Mouse (Mus musculus) frontal cortex, postnatal 14 days (tissue): ENCODE data around the gene 1700067K01Rik.

Experiments
- DNase-seq, 2 experiments: peaks; one replicate each; pipeline ENCODE4 v3.0.0; 2022; ENCODE audit warnings: low spot score in 2 of 2

Gene 1700067K01Rik

GRCm38 (mm10) chr8:84001281-84002000 lies at the start of gene 1700067K01Rik:
1700067K01Rik (plus strand) TSS chr8:84001502.
- no peak for DNase-seq

- no peak for DNase-seq
These were observed 46.6 kb upstream of the 1700067K01Rik start for GRCm38 (mm10) chr8:83954749-83955105.

- DNase-seq: peak; percentile 99
These were observed 46.0 kb upstream of the 1700067K01Rik start, which contains the start of the genes Gm10644 and Asf1b for GRCm38 (mm10) chr8:83955106-83955957. Gm10644 (minus strand) TSS chr8:83955205. Asf1b (plus strand) TSS chr8:83955507.

DNA sequence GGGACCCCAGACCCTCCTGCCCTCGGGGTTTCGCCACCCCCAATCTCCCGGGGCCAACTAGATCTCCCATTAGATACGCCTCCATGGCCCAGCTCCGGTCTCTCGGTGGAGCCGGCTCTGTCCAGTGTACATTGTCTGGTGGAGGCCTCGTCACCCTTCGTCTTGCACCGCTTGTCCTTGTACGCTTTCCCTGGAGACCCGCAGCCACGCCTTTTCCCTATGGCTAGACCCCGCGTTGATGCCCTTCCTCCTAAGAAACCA lies 45.4 kb upstream of the 1700067K01Rik start:
- DNase-seq: no peak

GRCm38 (mm10) chr8:83956789-83957188 lies 44.5 kb upstream of the 1700067K01Rik start:
- DNase-seq: no peak

DNA sequence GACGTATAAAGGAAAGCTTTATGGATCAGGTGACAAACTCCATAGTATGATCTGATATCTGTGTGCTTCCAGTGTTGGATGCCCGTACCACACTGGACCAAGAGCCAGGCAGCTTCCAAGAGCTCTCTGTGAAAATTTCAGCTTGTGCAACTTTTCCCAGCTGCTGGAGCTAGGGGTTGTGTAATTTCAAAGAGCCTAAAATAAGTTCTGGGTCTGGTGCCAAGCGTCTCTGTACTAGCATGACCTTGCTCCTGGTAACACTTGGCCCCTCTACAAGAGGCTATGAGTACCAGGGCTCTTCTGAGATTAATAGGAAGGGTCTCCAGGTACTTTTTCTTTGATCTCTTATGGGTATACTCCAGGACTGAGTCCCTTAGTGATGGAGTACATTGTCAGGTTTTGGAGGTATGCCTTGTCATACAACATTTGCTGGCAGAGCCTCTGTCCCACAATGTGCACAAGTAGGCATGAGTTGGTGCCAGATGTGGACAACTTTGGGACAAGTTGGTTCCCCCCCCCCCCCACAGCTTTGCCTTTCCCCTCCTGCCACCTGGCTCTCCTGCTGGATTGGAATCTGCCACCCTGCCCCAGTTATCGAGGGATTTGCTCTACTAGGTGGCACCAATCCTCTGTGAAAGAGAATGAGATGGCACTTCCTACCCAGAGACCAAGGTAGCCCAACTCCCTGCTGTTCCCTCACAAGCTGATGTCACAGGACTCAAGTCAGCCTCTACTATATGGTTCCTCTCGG lies 37.1 kb upstream of the 1700067K01Rik start:
- DNase-seq: no peak

- no peak for DNase-seq
These were observed 33.6 kb upstream of the 1700067K01Rik start for GRCm38 (mm10) chr8:83967701-83968100.

GRCm38 (mm10) chr8:83971121-83971520 lies 30.2 kb upstream of the 1700067K01Rik start:
- no peak for DNase-seq

DNA sequence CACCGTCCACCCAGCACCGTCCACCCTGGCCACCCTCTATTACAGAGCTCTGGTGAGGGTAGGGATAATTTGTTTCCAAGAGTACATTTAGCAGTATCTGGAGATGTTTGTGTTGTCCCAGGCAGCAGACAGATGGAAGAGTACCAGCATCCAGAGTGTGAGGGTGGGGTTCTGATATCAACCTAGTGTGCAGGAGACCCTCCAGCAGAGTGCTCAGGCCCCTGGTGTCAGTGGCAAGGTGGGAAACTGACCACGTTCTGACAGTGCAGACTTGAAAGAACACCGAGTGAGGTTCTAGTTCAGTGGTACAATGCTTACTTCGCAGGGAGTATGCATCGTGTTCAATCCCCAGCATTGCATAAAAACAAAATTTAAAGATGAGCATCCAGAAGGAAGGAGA lies 29.6 kb upstream of the 1700067K01Rik start:
- DNase-seq: no peak

- DNase-seq: peak; percentile 99
These were observed 28.9 kb upstream of the 1700067K01Rik start, which contains the start of gene Prkaca for GRCm38 (mm10) chr8:83972150-83973120. Prkaca (plus strand) TSS chr8:83972993.

DNA sequence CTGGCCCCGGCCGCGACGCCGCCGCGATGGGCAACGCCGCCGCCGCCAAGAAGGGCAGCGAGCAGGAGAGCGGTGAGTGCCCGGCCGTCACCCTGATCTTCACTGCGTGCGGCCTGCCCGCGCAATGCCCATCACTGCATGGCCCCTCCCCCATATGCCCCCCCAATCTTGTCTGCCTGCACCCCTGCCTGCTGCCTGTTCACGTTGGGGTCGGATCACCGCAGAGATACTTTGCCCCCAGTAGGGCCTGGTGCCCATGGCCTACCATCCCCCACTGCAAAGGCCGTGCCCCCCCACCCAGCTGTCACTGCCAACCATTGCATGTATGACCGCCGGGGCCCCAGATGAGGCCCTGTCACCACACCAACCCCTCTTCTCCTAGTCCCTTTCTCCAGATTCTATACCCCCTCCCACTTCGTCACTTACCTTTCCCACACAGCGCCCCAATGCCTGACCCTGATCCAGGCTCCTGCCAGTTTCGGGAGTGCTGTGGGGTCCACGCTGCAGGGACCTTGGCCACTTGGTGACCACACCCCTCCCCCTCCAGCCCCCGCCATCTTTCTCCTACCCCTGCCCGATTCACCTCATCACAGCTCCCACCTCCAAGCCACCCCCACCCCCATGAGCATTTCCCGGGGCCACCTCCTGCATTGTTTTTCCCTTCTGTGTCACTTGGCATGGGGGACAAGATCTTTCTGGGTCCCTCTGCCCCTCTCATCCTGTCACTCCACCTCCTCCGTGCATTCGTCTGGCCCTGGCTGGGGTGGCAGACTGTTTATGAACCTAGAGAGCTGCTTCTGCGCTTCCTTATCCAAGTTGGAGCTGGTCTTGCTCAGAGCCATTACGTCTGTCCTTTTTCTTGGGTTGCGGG lies 27.9 kb upstream of the 1700067K01Rik start:
- no peak for DNase-seq

DNA sequence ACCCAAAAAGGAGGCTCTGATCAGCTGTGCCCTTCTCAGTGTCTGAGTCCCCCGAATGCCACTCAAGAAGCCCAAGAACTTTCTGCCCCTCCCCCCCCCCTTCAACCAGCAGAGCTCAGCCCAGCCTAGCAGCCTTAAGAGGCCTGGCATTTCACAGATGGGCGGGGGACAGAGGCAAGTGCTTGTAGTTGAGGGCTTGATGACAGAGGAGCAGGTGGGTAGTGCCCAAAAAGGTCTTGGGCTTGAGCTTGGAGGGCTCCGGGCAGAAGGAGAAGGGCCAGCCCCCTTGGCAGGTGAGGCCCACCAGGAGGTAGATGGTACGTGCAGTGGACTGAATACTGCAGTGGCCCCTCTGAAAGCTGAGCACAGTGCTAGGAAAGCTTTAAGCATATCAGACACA lies 26.8 kb upstream of the 1700067K01Rik start:
- no peak for DNase-seq

DNA sequence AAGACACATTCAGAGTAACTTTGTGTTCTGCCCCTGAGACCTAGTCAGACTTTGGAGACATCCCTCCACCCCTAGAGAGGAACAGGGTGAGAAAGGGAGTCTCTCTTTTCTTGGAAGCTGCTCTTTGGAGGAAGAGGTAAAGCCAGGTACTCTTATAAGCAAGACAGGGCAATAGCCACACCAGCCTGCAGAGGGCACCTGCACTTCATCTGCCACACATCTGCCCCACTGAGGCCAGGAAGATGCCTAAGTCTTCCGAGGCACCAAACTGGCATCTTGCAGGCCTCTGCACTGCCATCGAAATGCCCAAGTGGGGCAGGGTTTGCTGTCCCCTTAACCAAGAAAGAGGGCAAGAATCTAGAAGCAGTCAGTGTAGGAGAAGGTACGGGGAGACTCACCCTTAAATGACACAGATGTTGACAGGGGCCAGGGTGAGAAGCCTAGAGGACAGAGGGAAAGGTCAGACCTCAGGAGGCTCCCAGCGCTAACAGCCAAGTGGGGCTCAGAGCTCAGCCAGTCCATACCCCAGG lies 25.1 kb upstream of the 1700067K01Rik start:
- DNase-seq: no peak

DNA sequence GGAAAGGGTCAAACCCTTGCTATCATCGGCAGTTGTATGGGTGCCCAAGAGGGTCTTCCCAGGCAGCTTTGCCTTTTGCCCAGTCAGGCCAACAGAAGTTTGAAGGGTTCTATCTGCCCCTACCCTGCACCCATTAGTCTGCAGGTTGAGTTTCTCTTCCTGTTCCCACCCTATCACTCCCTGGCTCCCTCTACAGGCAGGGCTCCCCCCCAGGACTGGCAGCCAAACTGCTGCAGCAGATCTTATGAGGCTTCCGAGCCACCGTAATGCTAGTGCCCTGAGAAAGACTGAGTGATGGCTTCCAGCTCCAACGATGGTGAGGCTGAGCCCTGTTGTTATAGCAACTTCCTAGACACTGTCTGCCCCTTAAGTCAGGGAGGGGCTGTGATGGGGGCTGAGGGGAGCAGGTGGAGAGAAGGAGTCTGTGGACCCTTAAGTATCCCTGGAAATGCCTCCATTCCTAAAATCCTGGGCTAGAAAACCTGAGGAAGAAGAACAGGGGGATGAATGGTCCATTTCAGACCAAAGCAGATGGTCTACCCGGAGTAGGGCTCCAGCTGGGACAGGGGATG lies 24.4 kb upstream of the 1700067K01Rik start:
- DNase-seq: no peak

DNA sequence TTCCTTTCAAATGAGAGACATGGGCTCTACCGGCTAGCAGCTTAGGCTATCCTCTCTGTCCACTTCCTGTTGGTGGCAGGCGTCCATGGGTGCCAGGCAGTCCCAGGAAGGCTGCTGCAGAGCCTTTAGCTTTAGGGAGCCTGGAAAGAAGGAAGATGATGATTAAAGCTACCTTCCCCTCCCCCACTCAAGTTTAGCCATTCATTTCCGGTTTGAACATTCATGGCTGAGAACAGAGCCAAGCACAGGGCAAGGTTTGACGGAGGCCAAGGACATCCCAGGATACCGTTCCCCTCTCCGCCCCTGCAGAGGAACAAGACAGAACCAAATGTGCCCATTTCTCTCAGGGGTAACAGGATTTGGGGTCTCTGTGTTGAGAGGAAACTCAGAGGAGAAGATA lies 23.7 kb upstream of the 1700067K01Rik start:
- no peak for DNase-seq

GRCm38 (mm10) chr8:83978200-83978599 lies 23.1 kb upstream of the 1700067K01Rik start:
- DNase-seq: no peak

DNA sequence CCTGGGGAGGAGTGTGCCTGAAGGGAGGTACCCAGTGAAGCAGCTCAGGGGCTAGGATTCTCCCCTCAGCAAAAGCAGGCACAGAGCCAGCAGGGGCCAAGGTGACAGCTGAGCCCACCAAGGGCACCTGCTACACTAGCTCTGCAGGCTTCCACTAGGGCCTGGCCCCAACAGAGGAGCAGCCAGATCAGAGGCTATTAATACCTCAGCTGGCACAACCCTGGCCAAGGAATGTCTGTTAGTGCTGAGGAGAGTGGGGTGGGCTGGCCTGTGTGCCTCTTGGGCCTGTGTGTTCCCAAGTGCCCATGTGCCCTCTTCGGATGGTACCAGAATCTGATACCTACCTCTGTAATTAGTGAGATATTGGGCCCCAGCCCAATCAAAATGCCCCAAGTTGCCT lies 21.1 kb upstream of the 1700067K01Rik start:
- DNase-seq: no peak

DNA sequence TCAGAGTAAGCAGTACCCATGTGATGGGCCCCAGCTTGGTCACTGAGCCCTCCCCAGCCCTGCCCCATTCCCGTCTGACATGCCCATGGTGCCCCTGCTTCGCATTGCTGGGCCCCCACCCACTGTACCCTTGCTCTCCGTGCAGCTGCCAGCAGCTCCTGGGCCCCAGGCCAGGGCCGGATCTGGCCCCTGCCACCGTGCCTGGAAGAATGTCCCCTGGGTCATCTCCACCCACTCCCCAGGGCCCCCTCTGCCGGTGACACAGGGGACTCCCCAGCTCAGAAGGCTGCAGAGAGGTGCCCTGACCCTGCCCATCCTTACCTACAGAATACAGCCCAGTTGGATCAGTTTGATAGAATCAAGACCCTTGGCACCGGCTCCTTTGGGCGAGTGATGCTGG lies 20.5 kb upstream of the 1700067K01Rik start:
- no peak for DNase-seq

DNA sequence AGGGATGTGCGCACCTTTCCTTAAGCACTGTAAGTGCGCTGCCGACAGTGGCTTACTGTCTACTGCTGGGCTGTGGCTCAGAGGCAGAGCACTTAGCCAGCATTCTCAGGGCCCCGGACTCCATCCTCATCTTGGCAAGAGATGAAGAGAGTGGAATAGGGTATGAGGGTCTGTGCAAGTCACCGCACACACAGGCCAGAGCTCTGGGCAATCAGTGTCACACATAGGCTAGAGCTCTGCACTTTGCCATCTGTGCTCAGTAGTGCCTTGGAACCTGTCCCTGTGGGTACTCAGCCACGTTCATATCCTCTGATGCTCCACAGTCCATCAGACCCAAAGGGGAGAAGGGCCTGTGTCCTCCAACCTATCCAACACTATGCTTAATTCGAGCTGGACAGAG lies 19.8 kb upstream of the 1700067K01Rik start:
- DNase-seq: no peak

GRCm38 (mm10) chr8:83982449-83982848 lies 18.9 kb upstream of the 1700067K01Rik start:
- no peak for DNase-seq
